Mouse (Mus musculus) heart, postnatal 14 days (tissue): ENCODE results near the gene E2f6. TPM values are rescaled to one million over a fixed set of nuclear protein-coding genes. Genes with fewer than 3 reads are reported as not detected.

ENCODE experiments used
- microRNA-seq, 2 experiments: library from miRNA; unstranded; fragments of <30 nt; microRNA quantifications; one replicate each; pipeline ENCODE4 v1.2.0; 2021 to 2022
- total RNA-seq, 2 experiments: library from RNA; stranded (reverse); gene quantifications; 2 replicates each; pipeline ENCODE4 v1.2.3; 2021

The E2f6 gene
- total RNA-seq, 2 experiments from 2014 or later: 57.2 to 60.7 TPM

Small RNA genes lying within 50 kb of the gene (microRNA-seq; reads per million reads assigned to microRNA genes)
- 0 reads per million in 2 experiments for gene Gm44305

Other genes starting within 250 kb of the E2f6 start
- gene Lpin1, start 200.0 kb upstream of the E2f6 start, total RNA-seq: 100 to 1,000 TPM; 130 to 137 TPM
- 1 to 10 TPM; 7.4 TPM for gene Ntsr2, start 157.6 kb upstream of the E2f6 start, total RNA-seq
- under 1 TPM; 0.19 to 0.90 TPM for gene Greb1, start 10.1 kb upstream of the E2f6 start, total RNA-seq
- 10 to 100 TPM; 83.6 to 87.4 TPM for gene Rock2, start 83.9 kb downstream of the E2f6 start, total RNA-seq
- 1 to 10 TPM; 2.9 to 3.3 TPM for gene Pqlc3, start 189.4 kb downstream of the E2f6 start, total RNA-seq
- gene 2410004P03Rik, start 200.8 kb downstream of the E2f6 start, total RNA-seq: under 1 TPM in 1 of 2 experiments, not detected in 1; 0.50 TPM